Mouse (Mus musculus) cerebellum, adult 11 months (tissue): Measurements from ENCODE around the gene Olfr718-ps1.
"Not testable (repeated sequence)": the region's sequence is repeated elsewhere in the genome, so short reads cannot be mapped to it uniquely, and the experiment has no call there.

ENCODE experiments used
- DNase-seq: peaks from one replicate; pipeline ENCODE4 v3.0.0; 2022

Olfr718-ps1 gene

GRCm38 (mm10) chr5:143147481-143147880 is at the start of gene Olfr718-ps1:
TSS of gene Olfr718-ps1 (minus strand) at chr5:143147581.
- no peak for DNase-seq

- no peak for DNase-seq
These were observed 49.1 kb upstream of the Olfr718-ps1 start for GRCm38 (mm10) chr5:143196506-143196905.

- DNase-seq = no peak
These were observed 47.8 kb upstream of the Olfr718-ps1 start for GRCm38 (mm10) chr5:143195166-143195565.

- not testable (repeated sequence) for DNase-seq
These were observed 47.4 kb upstream of the Olfr718-ps1 start for GRCm38 (mm10) chr5:143194747-143195146.

GRCm38 (mm10) chr5:143192806-143193205 is 45.4 kb upstream of the Olfr718-ps1 start:
- no peak for DNase-seq

GRCm38 (mm10) chr5:143188014-143188413 is 40.6 kb upstream of the Olfr718-ps1 start:
- not testable (repeated sequence) for DNase-seq

- peak; percentile 92 for DNase-seq
These were observed 33.1 kb upstream of the Olfr718-ps1 start, which contains the start of the genes Rbak and Spdye4b for GRCm38 (mm10) chr5:143180255-143181076. TSS of gene Rbak (minus strand) at chr5:143180775. TSS of gene Spdye4b (plus strand) at chr5:143181017.

- DNase-seq = no peak
These were observed 31.8 kb upstream of the Olfr718-ps1 start for GRCm38 (mm10) chr5:143179179-143179578.

- DNase-seq = no peak
These were observed 30.3 kb upstream of the Olfr718-ps1 start for GRCm38 (mm10) chr5:143177541-143178200.

GRCm38 (mm10) chr5:143175970-143176369 is 28.6 kb upstream of the Olfr718-ps1 start:
- no peak for DNase-seq

GRCm38 (mm10) chr5:143165508-143166070 is 18.2 kb upstream of the Olfr718-ps1 start:
- DNase-seq = no peak

GRCm38 (mm10) chr5:143155534-143155933 is 8.2 kb upstream of the Olfr718-ps1 start:
- no peak for DNase-seq

- no peak for DNase-seq
These were observed 6.4 kb upstream of the Olfr718-ps1 start for GRCm38 (mm10) chr5:143153756-143154155.

- DNase-seq = no peak
These were observed 2.7 kb upstream of the Olfr718-ps1 start for GRCm38 (mm10) chr5:143150044-143150443.

GRCm38 (mm10) chr5:143149536-143149935 is 2.2 kb upstream of the Olfr718-ps1 start:
- DNase-seq = no peak

GRCm38 (mm10) chr5:143148661-143149060 is 1.3 kb upstream of the Olfr718-ps1 start:
- DNase-seq = no peak

GRCm38 (mm10) chr5:143137580-143137979 is 9.8 kb downstream of the Olfr718-ps1 start:
- DNase-seq = no peak

- no peak for DNase-seq
These were observed 12.3 kb downstream of the Olfr718-ps1 start for GRCm38 (mm10) chr5:143135042-143135441.

GRCm38 (mm10) chr5:143134216-143135010 is 13.0 kb downstream of the Olfr718-ps1 start:
- not testable (repeated sequence) for DNase-seq

GRCm38 (mm10) chr5:143132935-143133514 is 14.4 kb downstream of the Olfr718-ps1 start:
- no peak for DNase-seq

GRCm38 (mm10) chr5:143130342-143130741 is 17.0 kb downstream of the Olfr718-ps1 start:
- no peak for DNase-seq

GRCm38 (mm10) chr5:143129101-143129500 is 18.3 kb downstream of the Olfr718-ps1 start:
- no peak for DNase-seq
